Mouse (Mus musculus): ENCODE measurements at regions not wholly inside any gene's neighbourhood (a gene's known extent, or its start where the extent isn't known, plus 50 kb on each side); places are given as distances from the start of the nearest gene placed in this dataset.

DNA sequence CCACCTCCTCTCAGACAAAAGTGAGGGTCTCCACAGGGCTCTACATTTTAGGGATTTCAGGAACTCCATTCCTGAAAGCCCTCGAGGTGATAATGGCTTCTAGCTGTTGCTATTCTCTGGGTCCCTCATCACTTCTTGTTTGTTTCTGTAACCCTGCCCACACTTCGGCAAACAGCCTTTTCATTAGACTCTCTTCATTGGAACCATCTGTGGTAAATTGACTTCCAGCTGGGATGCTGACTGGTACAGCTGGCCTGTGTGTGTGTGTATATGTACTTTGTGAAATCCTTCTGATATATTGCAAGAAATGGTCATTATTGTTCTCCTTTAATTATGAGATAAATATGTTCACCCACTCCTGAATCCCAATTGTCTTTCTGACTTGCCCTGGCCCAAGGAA lies 50.3 kb downstream of the Gm10192 start:
- no peak for ATAC-seq (ENCODE audit: insufficient number of reproducible peaks, low FRiP score, low TSS enrichment)

DNA sequence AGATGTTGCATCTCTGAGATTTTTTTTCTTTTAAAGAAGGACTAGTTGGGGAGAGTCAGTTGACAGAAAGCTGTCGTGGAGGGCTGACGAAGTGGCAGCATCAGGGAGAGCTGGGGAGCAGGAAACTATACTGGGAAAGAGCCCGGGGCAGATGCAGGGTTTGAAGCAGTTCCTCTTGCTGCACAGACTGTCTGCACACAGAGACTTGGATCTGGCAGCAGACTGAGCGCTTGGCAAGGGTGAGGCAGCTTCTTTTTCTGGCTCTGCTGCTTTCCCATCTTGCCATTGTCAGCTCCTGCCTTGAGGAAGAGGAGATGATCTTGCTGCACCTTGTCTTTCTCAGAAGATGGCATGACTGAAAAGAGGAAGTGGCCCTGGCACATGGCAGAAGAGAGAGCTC lies 55.2 kb downstream of the Gm10192 start:
- no peak for ATAC-seq (ENCODE audit: insufficient number of reproducible peaks, low FRiP score, low TSS enrichment)

DNA sequence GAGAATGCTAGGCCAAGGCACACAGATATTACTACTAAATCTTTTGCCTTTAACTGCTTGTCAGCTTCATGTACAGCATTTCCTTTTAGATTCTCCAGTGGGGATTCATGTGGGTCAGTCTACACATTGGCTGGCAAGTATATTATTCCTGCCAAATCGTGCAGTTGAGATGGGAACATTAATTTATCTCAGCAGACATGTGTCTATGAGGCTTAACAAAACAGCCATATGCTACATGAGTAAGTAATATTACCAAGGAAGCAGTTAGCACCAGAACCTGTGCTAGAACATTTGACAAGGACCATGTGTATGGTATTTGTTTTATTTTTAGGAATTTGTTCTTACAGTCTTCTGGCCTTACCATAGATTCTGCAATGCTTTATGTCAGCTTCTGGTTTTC lies 59.1 kb downstream of the Gm10192 start:
- no peak for ATAC-seq (ENCODE audit: insufficient number of reproducible peaks, low FRiP score, low TSS enrichment)

DNA sequence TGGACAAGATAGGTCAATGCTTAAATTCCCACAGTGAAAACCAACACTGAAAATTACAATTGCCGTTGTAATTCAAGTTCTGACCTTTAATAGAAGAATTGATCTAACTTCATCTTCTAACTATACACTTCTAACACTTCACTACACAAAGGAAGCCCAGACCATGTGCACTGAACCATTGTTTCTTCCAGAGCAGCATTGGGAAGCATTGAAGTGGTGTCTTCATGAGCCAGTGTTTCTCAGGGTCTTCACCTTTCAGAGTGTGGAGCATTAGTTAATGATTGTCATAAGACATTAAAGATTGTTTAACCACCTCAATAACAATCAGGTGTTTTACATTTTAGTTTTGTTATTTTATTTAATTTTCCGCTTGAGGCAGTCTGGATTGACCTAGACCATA lies 61.0 kb downstream of the Gm10192 start:
- ATAC-seq (ENCODE audit: insufficient number of reproducible peaks, low FRiP score, low TSS enrichment): no peak

DNA sequence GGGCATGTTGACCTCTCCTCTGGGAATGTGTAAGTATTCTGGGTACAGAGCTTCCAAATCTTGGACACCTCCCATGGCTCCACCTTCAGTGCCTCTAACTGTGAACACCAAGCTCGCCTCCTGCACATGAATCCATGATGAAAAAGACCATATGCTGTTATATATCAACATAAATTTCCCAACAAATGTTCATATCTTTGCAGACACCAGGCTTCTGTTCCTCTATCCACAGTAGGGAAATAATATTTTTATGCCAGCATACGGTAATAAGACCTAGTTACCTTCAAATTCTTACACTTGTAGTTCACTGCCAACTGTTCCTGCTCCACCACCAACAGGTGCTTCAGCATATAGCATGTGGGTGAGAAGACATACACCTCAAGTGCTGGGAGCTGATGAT lies 63.5 kb downstream of the Gm10192 start:
- ATAC-seq (ENCODE audit: insufficient number of reproducible peaks, low FRiP score, low TSS enrichment): no peak

DNA sequence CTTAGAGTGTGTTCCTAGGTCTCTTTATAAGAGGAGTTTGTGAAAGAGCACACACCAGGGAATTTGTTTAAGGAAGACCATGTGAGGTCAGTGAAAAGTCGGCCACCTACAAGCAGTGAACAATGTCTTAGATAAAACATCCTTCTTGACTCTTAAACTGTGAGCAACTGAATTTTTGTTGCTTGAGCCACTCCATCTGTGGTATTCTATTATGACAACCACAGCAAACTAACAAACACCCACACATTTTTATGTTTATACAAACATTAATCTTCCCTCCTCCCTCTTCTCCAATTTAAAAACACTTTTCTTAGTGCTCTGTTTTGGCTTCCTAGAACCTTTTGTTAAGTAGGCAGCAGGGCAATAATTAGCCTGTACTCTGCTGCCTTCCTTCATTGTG lies 66.0 kb downstream of the Gm10192 start:
- no peak for ATAC-seq (ENCODE audit: insufficient number of reproducible peaks, low FRiP score, low TSS enrichment)

DNA sequence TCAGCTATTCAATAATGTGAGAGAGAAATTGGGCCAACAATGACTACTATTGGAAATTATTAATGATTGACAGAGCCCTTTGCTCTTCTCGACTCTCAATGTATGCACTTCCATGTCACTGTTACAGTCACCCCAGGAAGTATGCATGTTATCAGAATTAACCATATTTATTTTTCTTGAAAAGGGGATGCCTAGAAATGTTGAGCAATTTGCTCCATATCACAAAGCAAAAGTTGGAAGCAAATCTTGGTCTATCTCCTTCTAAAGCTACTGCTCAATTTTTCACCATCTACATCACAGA lies 80.3 kb downstream of the Gm10192 start:
- ATAC-seq (ENCODE audit: insufficient number of reproducible peaks, low FRiP score, low TSS enrichment): no peak

DNA sequence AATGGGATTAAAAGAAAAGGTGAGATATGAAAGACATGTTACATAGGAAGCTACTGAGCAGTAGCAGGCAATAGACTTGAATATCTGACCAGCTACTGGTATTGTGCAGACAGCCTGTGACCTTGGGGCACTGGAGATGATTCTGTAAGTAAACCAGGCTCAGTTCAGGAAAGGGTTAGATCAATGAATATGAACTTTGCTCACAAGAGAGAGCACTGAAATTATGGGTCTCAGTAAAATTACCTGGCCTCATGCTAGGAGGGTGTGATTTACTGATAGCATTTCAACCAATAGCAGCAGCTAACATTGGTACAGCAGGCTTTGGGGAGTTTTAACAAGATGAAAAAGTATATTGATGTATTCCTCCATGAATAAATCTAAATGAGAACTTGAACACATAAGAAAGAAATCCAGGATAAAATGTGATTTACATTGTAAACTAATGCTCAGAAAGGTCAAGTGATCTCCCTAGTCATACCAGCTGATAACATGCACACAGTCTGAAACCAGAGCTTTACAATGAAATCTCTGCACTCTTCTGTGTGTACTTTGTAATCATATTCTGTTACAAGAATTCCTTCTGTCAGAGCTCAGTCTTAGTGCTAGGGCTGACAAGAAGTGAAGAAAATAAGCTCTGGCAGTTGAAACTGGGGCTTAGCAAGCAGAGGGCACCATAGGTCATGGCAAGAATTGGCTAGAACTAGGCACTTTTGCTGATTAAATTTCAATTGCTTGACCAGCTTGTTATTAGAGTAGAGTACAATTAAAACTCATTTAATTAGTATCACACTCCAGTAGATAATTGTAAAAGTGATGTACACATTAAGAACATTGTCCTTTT lies 80.8 kb downstream of the Gm10192 start:
- ATAC-seq (ENCODE audit: insufficient number of reproducible peaks, low FRiP score, low TSS enrichment): no peak

DNA sequence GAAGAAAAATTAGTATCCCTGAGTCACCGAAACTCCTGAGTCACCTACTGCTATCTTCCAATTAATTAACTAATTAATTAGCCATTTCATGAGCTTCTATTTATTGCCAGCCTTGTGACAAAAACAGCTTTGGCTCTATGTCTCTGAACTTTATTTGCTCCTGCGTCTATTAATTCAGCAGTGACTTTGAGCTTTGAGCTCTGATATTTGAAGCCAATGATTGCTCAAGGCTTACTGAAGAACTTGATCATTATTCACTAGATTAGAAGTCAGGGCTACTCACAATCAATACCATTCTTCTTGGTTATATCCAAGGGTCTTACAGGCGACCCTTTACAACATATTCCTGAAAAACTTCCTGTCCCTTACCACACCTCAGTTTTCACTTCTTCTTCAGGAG lies 83.2 kb downstream of the Gm10192 start:
- no peak for ATAC-seq (ENCODE audit: insufficient number of reproducible peaks, low FRiP score, low TSS enrichment)

DNA sequence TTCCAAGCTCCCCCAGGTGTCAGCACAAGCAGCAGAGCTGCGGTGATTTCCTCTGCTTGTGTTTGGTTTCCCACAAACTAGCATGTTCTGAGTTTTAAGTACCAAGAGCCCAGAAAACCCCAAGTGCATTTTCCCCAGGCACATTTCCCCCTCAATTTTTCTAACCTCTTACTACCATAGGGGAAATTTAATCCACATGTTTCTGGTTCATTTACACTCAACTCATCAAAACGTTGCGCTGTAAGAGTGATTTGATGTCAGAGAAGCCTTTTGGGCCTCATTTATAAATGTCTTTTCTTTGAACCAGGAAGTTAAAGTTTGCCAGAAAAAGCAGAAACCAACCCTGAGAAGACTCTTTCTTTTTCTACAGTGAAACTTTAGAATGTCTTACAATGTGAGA lies 89.4 kb downstream of the Gm10192 start:
- no peak for ATAC-seq (ENCODE audit: insufficient number of reproducible peaks, low FRiP score, low TSS enrichment)

DNA sequence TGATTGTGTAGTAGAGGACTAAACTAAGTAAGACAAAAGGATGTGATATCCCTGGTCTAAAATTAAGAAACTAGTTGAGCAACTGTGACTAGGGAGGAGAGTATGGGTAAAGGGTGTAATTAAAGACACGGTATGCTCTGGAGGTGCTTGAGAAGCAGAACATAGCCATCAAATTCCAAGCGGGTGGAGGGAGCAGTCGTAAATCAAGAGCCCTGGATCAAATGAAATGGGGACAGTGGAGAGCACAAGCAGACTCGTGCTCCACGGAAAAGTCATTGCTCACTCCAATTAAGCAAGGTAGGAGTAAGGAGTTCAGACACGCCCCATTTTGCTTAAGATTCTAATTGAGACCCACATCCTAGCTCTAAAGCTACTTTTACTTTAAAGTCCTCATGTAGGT lies 132.2 kb downstream of the Gm10192 start:
- ATAC-seq (ENCODE audit: insufficient number of reproducible peaks, low FRiP score, low TSS enrichment): no peak

DNA sequence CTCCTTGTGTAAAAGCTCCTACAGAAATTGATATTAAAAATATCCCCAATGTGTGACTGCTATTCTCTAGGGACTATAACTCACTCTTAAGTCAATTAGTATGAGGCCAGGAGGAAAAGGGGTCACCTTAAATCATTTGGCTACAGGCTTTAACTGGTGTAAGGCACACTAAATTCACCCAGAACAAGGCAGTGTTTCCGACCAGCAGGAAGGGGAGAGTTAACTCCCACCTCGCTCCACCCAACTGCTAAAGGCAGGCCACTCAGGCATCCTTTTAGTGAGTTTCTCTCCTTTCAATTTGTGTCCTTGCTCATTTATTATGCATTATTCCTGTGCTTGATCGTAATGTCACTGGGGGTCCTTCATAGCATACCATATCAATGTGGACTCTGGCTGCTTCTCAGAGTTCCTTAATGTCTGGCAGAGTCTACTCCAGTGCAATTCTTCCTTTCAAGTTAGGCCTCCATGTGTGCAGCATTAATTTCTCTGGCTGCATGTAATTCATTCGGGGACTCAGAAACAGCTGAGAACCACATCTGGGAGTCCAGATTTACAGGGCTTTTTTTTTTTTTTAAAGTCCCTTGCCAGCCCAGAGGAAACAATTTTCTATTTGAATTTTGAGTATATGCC lies 133.8 kb downstream of the Gm10192 start:
- ATAC-seq (ENCODE audit: insufficient number of reproducible peaks, low FRiP score, low TSS enrichment): no peak

DNA sequence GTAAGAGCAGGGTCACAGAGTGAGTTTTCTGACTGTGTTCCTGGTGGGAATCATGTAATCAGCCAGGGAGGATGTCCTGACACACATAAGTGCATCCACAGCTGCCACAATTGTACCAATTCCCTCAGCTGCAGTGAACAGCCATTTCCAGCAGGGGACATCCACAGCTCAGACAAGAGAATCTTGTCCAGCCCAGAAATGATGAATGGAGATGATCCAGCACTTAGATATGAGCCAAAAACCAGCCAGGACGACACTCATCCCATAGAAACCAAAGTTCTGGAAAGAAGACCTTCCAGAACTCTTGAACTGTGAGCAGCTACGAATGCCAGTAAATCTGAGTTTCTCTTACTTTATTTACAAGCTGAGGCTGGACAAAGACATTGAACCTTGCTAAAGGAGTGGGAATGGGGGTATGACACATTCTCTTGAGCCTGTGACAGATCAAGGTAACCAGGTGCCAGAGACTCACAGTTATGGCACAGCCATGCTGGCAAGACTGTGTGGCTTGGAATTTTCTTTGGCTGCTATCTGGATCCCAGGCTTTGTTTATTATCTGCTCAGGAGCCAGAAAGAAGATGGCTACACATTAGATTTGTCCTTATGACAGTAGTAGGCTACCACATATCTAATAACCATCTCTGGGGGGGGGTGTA lies 145.1 kb downstream of the Gm10192 start:
- ATAC-seq (ENCODE audit: insufficient number of reproducible peaks, low FRiP score, low TSS enrichment): peak; percentile 56; the same call in 1 of the 2 replicates

DNA sequence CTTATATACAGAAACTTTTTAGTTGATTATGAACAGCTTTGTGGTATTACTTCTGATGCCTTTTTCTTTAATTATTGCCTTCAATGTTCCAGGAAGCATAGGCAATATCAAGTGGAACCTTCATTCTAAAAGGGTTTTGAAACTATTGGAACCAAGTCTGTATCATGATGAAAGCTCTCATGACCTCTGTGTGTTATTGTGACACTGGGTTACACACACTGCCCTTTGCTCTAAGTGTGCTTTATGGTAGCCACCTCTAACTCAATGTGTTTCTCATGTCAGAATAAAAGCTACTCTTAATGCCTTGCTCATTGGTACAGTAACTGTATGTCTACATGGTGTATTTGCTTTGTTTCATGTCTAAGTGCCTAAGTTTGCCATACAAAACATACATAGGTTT lies 154.0 kb downstream of the Gm10192 start:
- ATAC-seq (ENCODE audit: insufficient number of reproducible peaks, low FRiP score, low TSS enrichment): no peak

DNA sequence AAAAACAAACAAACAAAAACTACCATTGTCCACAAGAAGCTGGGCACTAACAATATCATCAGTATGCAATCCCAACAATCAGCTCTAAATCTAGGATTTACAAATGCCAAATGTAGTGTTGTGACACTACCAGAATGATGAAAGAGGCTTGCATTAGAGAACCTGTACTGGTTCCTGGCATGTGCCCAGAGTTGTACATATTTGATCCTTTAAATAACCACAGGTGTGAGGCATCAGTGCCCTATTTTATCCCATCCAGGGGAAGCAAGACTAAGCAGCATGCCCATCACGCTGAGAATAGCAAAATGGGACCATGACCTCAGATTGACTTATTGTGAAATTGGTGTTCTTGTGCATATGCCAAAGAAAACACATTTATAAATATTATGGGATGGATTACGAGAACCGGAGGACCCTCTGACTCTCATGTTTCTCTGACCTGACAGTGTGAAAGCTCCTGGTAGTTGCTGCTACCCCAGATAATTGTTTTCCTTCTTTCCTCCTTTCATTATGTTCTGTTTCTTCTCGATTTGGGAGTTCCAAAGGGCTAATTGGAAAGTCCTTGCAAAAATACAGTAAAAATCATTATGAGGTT lies 157.4 kb downstream of the Gm10192 start:
- no peak for ATAC-seq (ENCODE audit: insufficient number of reproducible peaks, low FRiP score, low TSS enrichment)

DNA sequence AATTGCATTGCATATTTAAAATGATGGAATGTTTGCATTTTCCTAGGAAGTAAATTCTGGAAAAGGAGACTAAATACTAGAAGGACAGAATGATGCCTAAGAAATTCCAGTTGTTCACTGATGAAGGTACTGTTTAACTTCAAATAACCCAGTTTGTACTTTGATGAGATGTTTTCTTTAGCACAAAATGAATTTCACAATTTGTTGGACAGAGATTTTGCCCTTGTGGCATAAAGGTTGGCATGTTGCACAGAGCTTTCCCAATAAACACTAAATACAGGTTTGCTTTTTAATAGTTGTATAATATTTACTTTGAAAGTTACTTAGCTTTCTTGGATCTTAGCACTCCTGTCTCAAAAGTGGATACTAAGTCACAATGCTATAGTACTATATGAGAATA lies 181.6 kb downstream of the Gm10192 start:
- ATAC-seq (ENCODE audit: insufficient number of reproducible peaks, low FRiP score, low TSS enrichment): no peak

DNA sequence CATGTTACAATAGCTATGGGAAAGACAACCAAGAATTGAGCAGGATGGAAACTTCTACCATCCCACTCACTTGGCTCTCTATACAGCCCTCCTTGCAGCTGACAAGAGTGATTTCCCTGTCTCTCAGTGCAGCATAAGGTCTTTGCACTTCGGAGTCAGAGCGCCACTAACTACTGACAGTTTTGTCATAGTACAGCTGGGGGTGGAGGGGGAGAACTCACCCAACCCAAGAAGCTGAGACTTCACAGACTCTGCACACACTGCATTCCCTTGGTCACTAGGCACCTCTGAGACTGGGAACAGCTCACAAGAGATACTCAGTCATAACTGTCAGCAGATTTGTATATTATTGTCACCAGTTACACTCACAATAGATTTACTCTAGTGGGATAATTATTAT lies 195.3 kb upstream of the Gm12695 start:
- no peak for ATAC-seq (ENCODE audit: insufficient number of reproducible peaks, low FRiP score, low TSS enrichment)

DNA sequence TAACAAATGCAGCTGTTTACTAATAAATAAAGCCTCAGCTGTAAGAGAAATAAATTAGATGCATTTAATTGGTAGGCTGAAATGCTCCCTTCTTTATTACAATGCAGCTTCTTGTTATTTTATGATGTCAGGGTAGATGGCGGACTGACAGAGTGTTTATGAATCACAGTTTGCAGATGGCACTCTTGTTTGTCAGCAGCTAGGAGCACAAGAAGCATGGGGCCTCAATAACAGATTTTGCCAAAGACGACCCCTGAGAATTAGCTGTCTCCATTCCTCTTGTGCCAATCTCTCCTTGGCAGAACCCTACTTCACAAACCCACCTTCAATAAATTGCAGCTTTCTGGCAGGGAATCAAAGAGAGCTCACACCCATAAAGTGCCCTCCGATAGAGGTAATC lies 194.9 kb upstream of the Gm12695 start:
- ATAC-seq (ENCODE audit: insufficient number of reproducible peaks, low FRiP score, low TSS enrichment): no peak

DNA sequence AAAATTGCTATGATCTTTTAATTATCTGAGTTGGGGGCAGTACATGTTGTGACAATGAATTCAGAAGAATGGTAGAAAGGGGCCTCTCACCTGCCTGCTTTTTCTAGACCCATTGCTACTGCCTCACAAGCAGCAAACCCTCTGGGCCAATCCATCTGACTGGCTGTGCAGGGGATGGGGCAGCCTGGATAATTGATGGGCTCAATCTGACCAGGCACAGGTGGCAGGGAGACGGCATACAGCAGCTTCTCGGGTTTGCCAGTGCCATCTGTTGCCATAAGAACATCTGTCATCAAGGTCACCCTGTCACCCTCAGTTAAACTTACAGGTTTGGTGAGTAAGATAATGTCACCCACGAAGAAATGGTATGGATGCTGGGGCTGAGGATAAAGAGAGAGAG lies 189.9 kb upstream of the Gm12695 start:
- ATAC-seq (ENCODE audit: insufficient number of reproducible peaks, low FRiP score, low TSS enrichment): no peak

DNA sequence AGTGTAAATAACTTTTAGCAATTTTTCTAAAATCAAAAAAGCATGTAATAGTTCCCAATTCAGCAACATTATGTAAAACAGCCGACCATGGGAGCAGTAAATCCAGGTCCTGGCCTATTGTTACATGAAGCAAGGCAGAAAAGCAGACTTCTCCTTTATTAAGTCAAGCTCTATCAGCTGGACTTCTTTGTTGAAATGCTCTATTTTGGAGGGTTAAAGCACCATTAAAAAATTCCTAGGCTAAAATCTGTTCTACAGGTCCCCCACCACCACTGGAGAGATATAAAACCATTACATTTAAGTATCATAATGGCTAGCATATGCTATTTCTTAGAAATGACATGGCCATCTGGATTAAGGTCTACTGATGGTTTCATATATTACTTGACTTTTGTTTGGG lies 188.8 kb upstream of the Gm12695 start:
- ATAC-seq (ENCODE audit: insufficient number of reproducible peaks, low FRiP score, low TSS enrichment): no peak

DNA sequence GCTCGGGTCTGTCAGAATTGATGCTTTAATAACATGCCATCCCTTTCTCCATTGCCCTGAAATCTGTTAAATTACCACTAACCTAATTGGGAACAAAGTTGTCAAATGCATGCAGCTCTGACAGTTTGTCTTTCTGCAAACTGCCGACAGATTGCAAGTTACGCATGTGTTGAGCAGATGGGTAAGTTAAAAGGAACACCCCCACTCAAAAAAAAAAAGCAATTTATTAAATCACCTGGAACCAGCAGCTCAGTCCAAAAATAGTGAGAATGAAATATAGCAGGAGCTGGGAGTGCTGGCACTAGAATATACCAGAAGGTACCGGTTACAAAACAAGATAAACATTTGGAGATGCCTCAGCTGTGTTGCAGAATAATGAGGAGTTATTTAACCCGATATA lies 184.2 kb upstream of the Gm12695 start:
- no peak for ATAC-seq (ENCODE audit: insufficient number of reproducible peaks, low FRiP score, low TSS enrichment)

Measured in cerebellum, adult (tissue).